Mouse (Mus musculus) liver, embryonic 15.5 days (tissue): ENCODE results near the gene Pnpla2. TPM values are rescaled to one million over a fixed set of nuclear protein-coding genes. Genes with fewer than 3 reads are reported as not detected.
A peak's percentile ranks its signal among the peaks of the same experiment; 100 is the strongest.
"Not testable (repeated sequence)": the region's sequence is repeated elsewhere in the genome, so short reads cannot be mapped to it uniquely, and the experiment has no call there.

Source experiments
- ATAC-seq: fragments of 200-750 bp; cut with Nextera tagmentation; 2 replicates; pipeline ENCODE4 v1.8.0; 2017; ENCODE audit warnings: moderate number of reproducible peaks, mild to moderate bottlenecking, moderate library complexity; ENCODE audit not compliant: insufficient read depth
- H3K27ac ChIP-seq: fragments of 300-500 bp; sonication (generic); replicated peaks from 2 replicates; pipeline ENCODE4 v1.5.1; 2015; ENCODE audit warnings: mild to moderate bottlenecking, inconsistent platforms
- H3K27me3 ChIP-seq: fragments of 300-500 bp; sonication (generic); 2 replicates; pipeline ENCODE4 v1.6.1; 2015; ENCODE audit warnings: mild to moderate bottlenecking, inconsistent platforms
- H3K36me3 ChIP-seq: fragments of 300-500 bp; sonication (generic); replicated peaks from 2 replicates; pipeline ENCODE4 v1.6.1; 2015; ENCODE audit warnings: moderate library complexity, mild to moderate bottlenecking, inconsistent platforms
- H3K4me1 ChIP-seq: fragments of 300-500 bp; sonication (generic); replicated peaks from 2 replicates; pipeline ENCODE4 v1.6.1; 2015; ENCODE audit warnings: inconsistent platforms
- H3K4me2 ChIP-seq: fragments of 300-500 bp; sonication (generic); 2 replicates; pipeline ENCODE4 v1.6.1; 2015; ENCODE audit warnings: moderate library complexity, mild to moderate bottlenecking, inconsistent platforms
- H3K4me3 ChIP-seq: fragments of 300-500 bp; sonication (generic); replicated peaks from 2 replicates; pipeline ENCODE4 v1.5.1; 2015; ENCODE audit warnings: mild to moderate bottlenecking, inconsistent platforms
- H3K9ac ChIP-seq: fragments of 300-500 bp; sonication (generic); 2 replicates; pipeline ENCODE4 v1.6.1; 2015; ENCODE audit warnings: moderate library complexity, mild to moderate bottlenecking, inconsistent platforms
- H3K9me3 ChIP-seq: fragments of 300-500 bp; sonication (generic); replicated peaks from 2 replicates; pipeline ENCODE4 v1.6.1; 2016; ENCODE audit warnings: inconsistent platforms
- WGBS: fragments of 180-500 bp; shearing (Covaris S2); methylation state at CpG from one replicate; pipeline ENCODE4 v1.1.7; 2015; ENCODE audit warnings: mixed read lengths; ENCODE audit not compliant: insufficient replicate concordance; 5-methylcytosine and 5-hydroxymethylcytosine counted together
- polyA plus RNA-seq: library from polyadenylated mRNA; unstranded; fragments of >200 nt; fragmentation: Nextera tagmentation; extraction: Ambion mirVana; gene quantifications from 2 replicates; pipeline ENCODE4 v1.2.1, GENCODE M21; 2015

The Pnpla2 gene
- polyA plus RNA-seq = 13.9 and 15.3 TPM in 2 replicates

- H3K4me2 ChIP-seq = peak within 1 kb of the TSS; percentile 99
- peaks cover 63% of the 10 kb centered on the region for H3K4me1 ChIP-seq
- peak within 1 kb of the TSS; percentile 78 for H3K4me3 ChIP-seq
- peaks cover 14% of the 10 kb centered on the region for H3K27me3 ChIP-seq
- WGBS = under 1% methylated on average over 45 of the region's 45 CpGs
- H3K9ac ChIP-seq = peak within 1 kb of the TSS; percentile 71
- peak within 1 kb of the TSS; percentile 89 for H3K27ac ChIP-seq
- ATAC-seq = peak; percentile 88
- H3K36me3 ChIP-seq = peaks cover 35% of the 10 kb centered on the region
- no peaks in the 10 kb centered on the region for H3K9me3 ChIP-seq
Observed at GRCm38 (mm10) chr7:141454967-141455551, at the start of gene Pnpla2. TSS of gene Pnpla2 (plus strand) at chr7:141455198.

GRCm38 (mm10) chr7:141405466-141405865 lies 49.5 kb upstream of the Pnpla2 start:
- no peak for ATAC-seq
- Histone ChIP-seq H3K36me3 (peaks cover 72% of the 10 kb centered on the region), H3K4me3 (no peak overlapping the region), H3K9me3 (no peaks in the 10 kb centered on the region), H3K4me1 (peaks cover 8% of the 10 kb centered on the region), H3K27ac (no peak overlapping the region), H3K4me2 (no peak overlapping the region), H3K9ac (no peak overlapping the region), H3K27me3 (no peaks in the 10 kb centered on the region)
- WGBS = 64% methylated on average over 4 of the region's 4 CpGs

- not testable (repeated sequence) for H3K4me3 ChIP-seq, H3K27ac ChIP-seq, H3K9ac ChIP-seq, H3K4me2 ChIP-seq, H3K9me3 ChIP-seq, ATAC-seq, H3K27me3 ChIP-seq
- Histone ChIP-seq H3K4me1 (peaks cover 16% of the 10 kb centered on the region), H3K36me3 (peaks cover 57% of the 10 kb centered on the region)
- 80% methylated on average over 7 of the region's 7 CpGs for WGBS
Observed at GRCm38 (mm10) chr7:141407670-141408069, 47.3 kb upstream of the Pnpla2 start.

GRCm38 (mm10) chr7:141408833-141409232 lies 46.2 kb upstream of the Pnpla2 start:
- Histone ChIP-seq H3K36me3 (peaks cover 45% of the 10 kb centered on the region), H3K9ac (no peak overlapping the region)
- WGBS = 15% methylated on average over 11 of the region's 11 CpGs

GRCm38 (mm10) chr7:141410631-141411030 lies 44.4 kb upstream of the Pnpla2 start:
- Histone ChIP-seq H3K9me3 (no peaks in the 10 kb centered on the region), H3K27ac (no peak overlapping the region), H3K4me2 (no peak overlapping the region), H3K4me3 (no peak overlapping the region), H3K36me3 (peaks cover 32% of the 10 kb centered on the region), H3K4me1 (peaks cover 38% of the 10 kb centered on the region), H3K27me3 (no peaks in the 10 kb centered on the region), H3K9ac (no peak overlapping the region)
- ATAC-seq = no peak
- WGBS = 77% methylated on average over 8 of the region's 8 CpGs

More at GRCm38 (mm10) chr7:141408833-141409232, 46.2 kb upstream of the Pnpla2 start:
- H3K4me1 ChIP-seq = peaks cover 28% of the 10 kb centered on the region
- ATAC-seq = peak; percentile 40
- H3K9me3 ChIP-seq = no peaks in the 10 kb centered on the region
- H3K27ac ChIP-seq = no peak overlapping the region
- no peaks in the 10 kb centered on the region for H3K27me3 ChIP-seq
- no peak overlapping the region for H3K4me2 ChIP-seq
- H3K4me3 ChIP-seq = no peak overlapping the region

GRCm38 (mm10) chr7:141411667-141412066 lies 43.3 kb upstream of the Pnpla2 start:
- peaks cover 42% of the 10 kb centered on the region for H3K4me1 ChIP-seq
- 0 out of 2 replicates have a peak overlapping the region, but pooled peaks have one; percentile 4 for H3K27ac ChIP-seq
- 84% methylated on average over 1 of the region's 1 CpGs for WGBS
- H3K36me3 ChIP-seq = peaks cover 31% of the 10 kb centered on the region
- no peak overlapping the region for H3K4me2 ChIP-seq
- no peak for ATAC-seq
- H3K9me3 ChIP-seq = no peaks in the 10 kb centered on the region
- no peaks in the 10 kb centered on the region for H3K27me3 ChIP-seq
- no peak overlapping the region for H3K4me3 ChIP-seq
- no peak overlapping the region for H3K9ac ChIP-seq

GRCm38 (mm10) chr7:141413331-141413730 lies 41.7 kb upstream of the Pnpla2 start:
- Histone ChIP-seq H3K27ac (peak overlapping the region; percentile 79), H3K9me3 (no peaks in the 10 kb centered on the region), H3K9ac (peak overlapping the region; percentile 78), H3K4me3 (peak overlapping the region; percentile 70), H3K27me3 (no peaks in the 10 kb centered on the region), H3K36me3 (peaks cover 24% of the 10 kb centered on the region), H3K4me1 (peaks cover 42% of the 10 kb centered on the region), H3K4me2 (peak overlapping the region; percentile 97)
- ATAC-seq = no peak
- WGBS = 5% methylated on average over 16 of the region's 16 CpGs

- under 1% methylated on average over 56 of the region's 56 CpGs for WGBS
- Histone ChIP-seq H3K9me3 (no peaks in the 10 kb centered on the region), H3K36me3 (peaks cover 20% of the 10 kb centered on the region), H3K27me3 (peaks cover 4% of the 10 kb centered on the region), H3K4me3 (peak within 1 kb of the TSS; percentile 70), H3K4me1 (peaks cover 40% of the 10 kb centered on the region), H3K27ac (peak within 1 kb of the TSS; percentile 80), H3K4me2 (peak within 1 kb of the TSS; percentile 97), H3K9ac (peak within 1 kb of the TSS; percentile 78)
- peak; percentile 93 for ATAC-seq
Observed at GRCm38 (mm10) chr7:141413809-141414584, 41.0 kb upstream of the Pnpla2 start, which contains the start of gene Gatd1. TSS of gene Gatd1 (minus strand) at chr7:141414136.

- no peak overlapping the region for H3K9ac ChIP-seq
- peaks cover 33% of the 10 kb centered on the region for H3K4me1 ChIP-seq
Observed at GRCm38 (mm10) chr7:141416144-141416841, 38.7 kb upstream of the Pnpla2 start.

GRCm38 (mm10) chr7:141417731-141418681 lies 37.0 kb upstream of the Pnpla2 start:
- H3K4me3 ChIP-seq = no peak overlapping the region
- ATAC-seq = no peak
- H3K27ac ChIP-seq = no peak overlapping the region
- no peak overlapping the region for H3K4me2 ChIP-seq
- H3K27me3 ChIP-seq = peaks cover 8% of the 10 kb centered on the region
- no peaks in the 10 kb centered on the region for H3K36me3 ChIP-seq
- peaks cover 22% of the 10 kb centered on the region for H3K4me1 ChIP-seq
- H3K9ac ChIP-seq = no peak overlapping the region
- no peaks in the 10 kb centered on the region for H3K9me3 ChIP-seq
- 59% methylated on average over 8 of the region's 8 CpGs for WGBS

More at GRCm38 (mm10) chr7:141416144-141416841, 38.7 kb upstream of the Pnpla2 start:
- WGBS = 63% methylated on average over 6 of the region's 6 CpGs
- Histone ChIP-seq H3K9me3 (no peaks in the 10 kb centered on the region), H3K36me3 (no peaks in the 10 kb centered on the region), H3K4me2 (no peak overlapping the region), H3K27me3 (peaks cover 8% of the 10 kb centered on the region), H3K27ac (no peak overlapping the region), H3K4me3 (no peak overlapping the region)
- no peak for ATAC-seq
